Mouse (Mus musculus) midbrain, embryonic 11.5 days (tissue): ENCODE data around the gene Zfp978. TPM values are rescaled to one million over a fixed set of nuclear protein-coding genes. Genes with fewer than 3 reads are reported as not detected.
"Not testable (repeated sequence)": the region's sequence is repeated elsewhere in the genome, so short reads cannot be mapped to it uniquely, and the experiment has no call there.

Source experiments
- ATAC-seq: fragments of 200-750 bp; cut with Nextera tagmentation; 2 replicates; pipeline ENCODE4 v1.8.0; 2017; ENCODE audit warnings: moderate TSS enrichment, moderate library complexity; ENCODE audit not compliant: low FRiP score
- DNase-seq: peaks from one replicate; pipeline ENCODE4 v3.0.0; 2015; ENCODE audit warnings: low spot score; ENCODE audit errors: missing footprints
- H3K27ac ChIP-seq: fragments of 300-500 bp; sonication (generic); 2 replicates; pipeline ENCODE4 v1.5.1; 2014; ENCODE audit warnings: low read depth, low read length
- H3K27me3 ChIP-seq: fragments of 300-500 bp; sonication (generic); 2 replicates; pipeline ENCODE4 v1.6.1; 2014; ENCODE audit warnings: mild to moderate bottlenecking, low read length, moderate library complexity, mixed read lengths; ENCODE audit not compliant: control insufficient read depth, insufficient read depth
- H3K36me3 ChIP-seq: fragments of 300-500 bp; sonication (generic); 2 replicates; pipeline ENCODE4 v1.6.1; 2014; ENCODE audit warnings: mild to moderate bottlenecking, low read length, moderate library complexity, mixed read lengths; ENCODE audit not compliant: control insufficient read depth, insufficient read depth
- H3K4me1 ChIP-seq: fragments of 300-500 bp; sonication (generic); 2 replicates; pipeline ENCODE4 v1.6.1; 2014; ENCODE audit warnings: low read length; ENCODE audit not compliant: control insufficient read depth, insufficient read depth
- H3K4me2 ChIP-seq: fragments of 300-500 bp; sonication (generic); 2 replicates; pipeline ENCODE4 v1.6.1; 2014; ENCODE audit warnings: mild to moderate bottlenecking, moderate library complexity
- H3K4me3 ChIP-seq: fragments of 300-500 bp; sonication (generic); 2 replicates; pipeline ENCODE4 v1.5.1; 2014; ENCODE audit warnings: low read depth, low read length
- H3K9ac ChIP-seq: fragments of 300-500 bp; sonication (generic); 2 replicates; pipeline ENCODE4 v1.6.1; 2014; ENCODE audit warnings: low read length
- H3K9me3 ChIP-seq: fragments of 300-500 bp; sonication (generic); 2 replicates; pipeline ENCODE4 v1.6.1; 2016; ENCODE audit warnings: low read length; ENCODE audit not compliant: control insufficient read depth
- WGBS: fragments of 180-500 bp; shearing (Covaris S2); extraction: QIAGEN DNeasy Blood & Tissue Kit; methylation state at CpG from one replicate; pipeline ENCODE4 v1.1.7; 2014; 5-methylcytosine and 5-hydroxymethylcytosine counted together
- polyA plus RNA-seq: library from polyadenylated mRNA; unstranded; fragments of >200 nt; fragmentation: Nextera tagmentation; extraction: Ambion mirVana; gene quantifications from 2 replicates; pipeline ENCODE4 v1.2.1, GENCODE M21; 2014

Gene Zfp978
- polyA plus RNA-seq, 1 experiment from 2014 or later = 0.23 TPM

- not testable (repeated sequence) for H3K36me3 ChIP-seq, DNase-seq, H3K4me2 ChIP-seq, ATAC-seq, H3K27ac ChIP-seq, H3K4me3 ChIP-seq, H3K9me3 ChIP-seq, H3K9ac ChIP-seq, H3K4me1 ChIP-seq, H3K27me3 ChIP-seq
- 80% methylated on average over 2 of the region's 4 CpGs for WGBS
Measured at GRCm38 (mm10) chr4:147383199-147383598, 22.1 kb downstream of the Zfp978 start.

GRCm38 (mm10) chr4:147397201-147397600, 36.1 kb downstream of the Zfp978 start:
- not testable (repeated sequence) for H3K9ac ChIP-seq, H3K4me1 ChIP-seq, H3K4me2 ChIP-seq, ATAC-seq, DNase-seq, H3K4me3 ChIP-seq, H3K36me3 ChIP-seq, H3K27ac ChIP-seq, H3K27me3 ChIP-seq
- H3K9me3 ChIP-seq = peaks cover 25% of the 10 kb centered on the region
- 92% methylated on average over 3 of the region's 3 CpGs for WGBS

GRCm38 (mm10) chr4:147397934-147398682, 37.0 kb downstream of the Zfp978 start:
- not testable (repeated sequence) for H3K4me3 ChIP-seq, H3K27ac ChIP-seq, H3K4me2 ChIP-seq, H3K36me3 ChIP-seq, DNase-seq, H3K9ac ChIP-seq, H3K4me1 ChIP-seq, ATAC-seq, H3K27me3 ChIP-seq
- WGBS = 85% methylated on average over 6 of the region's 6 CpGs
- H3K9me3 ChIP-seq = peaks cover 29% of the 10 kb centered on the region

GRCm38 (mm10) chr4:147398741-147399140, 37.6 kb downstream of the Zfp978 start:
- not testable (repeated sequence) for H3K27ac ChIP-seq, H3K9ac ChIP-seq, H3K4me2 ChIP-seq, H3K4me3 ChIP-seq, H3K27me3 ChIP-seq, H3K4me1 ChIP-seq, H3K36me3 ChIP-seq
- ATAC-seq (0 out of 2 replicates have a peak, but pooled peaks have one; percentile 55), DNase-seq (peak; percentile 73)
- H3K9me3 ChIP-seq = peaks cover 34% of the 10 kb centered on the region
- WGBS = 91% methylated on average over 1 of the region's 1 CpGs

GRCm38 (mm10) chr4:147399505-147399904, 38.4 kb downstream of the Zfp978 start:
- not testable (repeated sequence) for H3K4me3 ChIP-seq, DNase-seq, H3K27me3 ChIP-seq, H3K27ac ChIP-seq, H3K36me3 ChIP-seq, ATAC-seq, H3K4me1 ChIP-seq, H3K4me2 ChIP-seq, H3K9ac ChIP-seq
- H3K9me3 ChIP-seq = peaks cover 42% of the 10 kb centered on the region
- WGBS = 79% methylated on average over 3 of the region's 3 CpGs

GRCm38 (mm10) chr4:147400031-147400847, 39.1 kb downstream of the Zfp978 start:
- WGBS = 87% methylated on average over 8 of the region's 8 CpGs
- H3K4me2 ChIP-seq, H3K4me3 ChIP-seq, H3K36me3 ChIP-seq, H3K9ac ChIP-seq, H3K4me1 ChIP-seq, H3K27ac ChIP-seq, H3K27me3 ChIP-seq: not testable (repeated sequence)
- H3K9me3 ChIP-seq = peaks cover 43% of the 10 kb centered on the region
- peak; percentile 52 for ATAC-seq
- peak; percentile 67 for DNase-seq

- not testable (repeated sequence) for H3K4me1 ChIP-seq, ATAC-seq, H3K36me3 ChIP-seq, H3K4me2 ChIP-seq, H3K4me3 ChIP-seq, H3K27me3 ChIP-seq, DNase-seq, H3K9ac ChIP-seq, H3K27ac ChIP-seq
- H3K9me3 ChIP-seq = peaks cover 43% of the 10 kb centered on the region
- 84% methylated on average over 16 of the region's 17 CpGs for WGBS
Measured at GRCm38 (mm10) chr4:147400848-147401715, 40.0 kb downstream of the Zfp978 start.

- H3K36me3 ChIP-seq, H3K27me3 ChIP-seq, ATAC-seq, H3K4me2 ChIP-seq, H3K9ac ChIP-seq, H3K4me1 ChIP-seq, H3K4me3 ChIP-seq, H3K27ac ChIP-seq: not testable (repeated sequence)
- peak; percentile 72 for DNase-seq
- H3K9me3 ChIP-seq = peaks cover 43% of the 10 kb centered on the region
- 82% methylated on average over 17 of the region's 17 CpGs for WGBS
Measured at GRCm38 (mm10) chr4:147401736-147402506, 40.8 kb downstream of the Zfp978 start.
